Mouse (Mus musculus) B cell, adult 2 months (primary cell): ENCODE data around the gene Nat10.
A peak's percentile ranks its signal among the peaks of the same experiment; 100 is the strongest.

ENCODE experiments used
- DNase-seq, 2 experiments: peaks; one replicate each; pipeline ENCODE4 v3.0.0; 2022

Nat10 gene

GRCm38 (mm10) chr2:103690425-103690824 is 70.6 kb downstream of the Nat10 start:
- DNase-seq, result no peak

GRCm38 (mm10) chr2:103687888-103688287 is 73.2 kb downstream of the Nat10 start:
- no peak for DNase-seq

GRCm38 (mm10) chr2:103687143-103687542 is 73.9 kb downstream of the Nat10 start:
- DNase-seq, result no peak

GRCm38 (mm10) chr2:103685581-103685980 is 75.5 kb downstream of the Nat10 start:
- no peak for DNase-seq

- no peak for DNase-seq
Measured at GRCm38 (mm10) chr2:103684926-103685577, 76.0 kb downstream of the Nat10 start.

GRCm38 (mm10) chr2:103684431-103684830 is 76.6 kb downstream of the Nat10 start:
- no peak for DNase-seq

GRCm38 (mm10) chr2:103682927-103683442 is 78.1 kb downstream of the Nat10 start:
- peak; percentile 51 to 57 for DNase-seq

GRCm38 (mm10) chr2:103682261-103682722 is 78.8 kb downstream of the Nat10 start:
- peak; percentile 58 to 61 for DNase-seq

GRCm38 (mm10) chr2:103681149-103681548 is 79.9 kb downstream of the Nat10 start:
- no peak for DNase-seq

- DNase-seq, result peak; percentile 40 to 43
Measured at GRCm38 (mm10) chr2:103680364-103681110, 80.5 kb downstream of the Nat10 start.

- no peak for DNase-seq
Measured at GRCm38 (mm10) chr2:103678433-103678832, 82.6 kb downstream of the Nat10 start.

- no peak for DNase-seq
Measured at GRCm38 (mm10) chr2:103677614-103678369, 83.3 kb downstream of the Nat10 start.

- DNase-seq, result no peak
Measured at GRCm38 (mm10) chr2:103676808-103677207, 84.3 kb downstream of the Nat10 start.

GRCm38 (mm10) chr2:103675391-103675790 is 85.7 kb downstream of the Nat10 start:
- no peak for DNase-seq

GRCm38 (mm10) chr2:103673609-103674008 is 87.5 kb downstream of the Nat10 start:
- DNase-seq, result no peak

GRCm38 (mm10) chr2:103672573-103673119 is 88.4 kb downstream of the Nat10 start:
- peak; percentile 33 to 34 for DNase-seq
